Comparison of ENCODE assay signal across 14 mouse cellular contexts in the genomic region with DNA sequence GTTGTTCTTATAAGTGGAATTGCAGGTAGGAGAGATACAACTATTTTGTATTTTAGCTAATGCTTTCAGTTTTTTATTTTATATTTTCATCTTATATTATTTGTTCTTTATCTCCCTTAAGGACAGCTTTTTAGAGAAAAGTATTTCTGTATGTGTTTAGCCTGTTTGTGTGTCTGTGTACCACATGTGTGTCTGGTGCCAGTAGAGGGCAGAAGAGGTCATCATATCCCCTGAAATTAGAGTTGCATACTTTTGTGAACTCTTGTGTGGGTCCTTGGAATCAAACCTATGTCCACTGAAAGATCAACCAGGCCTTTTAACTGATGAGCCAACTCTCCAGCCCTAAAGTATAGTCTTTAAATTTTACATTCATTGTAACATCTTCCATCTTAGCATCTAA. TPM values are rescaled to one million over a fixed set of nuclear protein-coding genes. Genes with fewer than 3 reads are reported as not detected.
DNase-seq lines count a peak whose midpoint lies in the region; ATAC-seq and TF ChIP-seq lines count a peak whose summit lies in the region.
"Had no signal": no experiment of that assay in that cellular context is flagged by ENCODE, and none has a peak within 500 bp of the region (broad histone marks: within the 10 kb centered on the region; RNA-seq: fewer than 3 reads in every experiment).

No protein-coding gene starts in this region.

- H3K9ac ChIP-seq in heart, adult 2 months (ENCODE audit: low read depth, low read length) = no peak overlapping the region
- no peak overlapping the region for H3K9ac ChIP-seq in heart, embryonic 12.5 days
- H3K9ac ChIP-seq: forebrain, embryonic 12.5 days had no signal

- intact Hi-C loops in heart, adult 2 months (cut with DNase I) = no loop called here
- intact Hi-C loops in heart, postnatal 36 days (cut with DNase I) = no loop called here

- no peaks in the 10 kb centered on the region for H3K27me3 ChIP-seq in heart, adult 2 months (ENCODE audit: control insufficient read depth, insufficient read depth, low read length)
- H3K27me3 ChIP-seq in heart, embryonic 12.5 days (replicated peaks) = no peaks in the 10 kb centered on the region
- H3K27me3 ChIP-seq in Patski = no peaks in the 10 kb centered on the region
- no peaks in the 10 kb centered on the region for H3K27me3 ChIP-seq in splenic B cell, adult 2 months (ENCODE audit: control insufficient read depth, insufficient read depth, low read length, poor library complexity, severe bottlenecking)
- H3K27me3 ChIP-seq: forebrain, embryonic 12.5 days had no signal

- no peak for DNase-seq in heart, adult 2 months
- DNase-seq in lung, postnatal 36 days = peak; percentile 4
- no peak for DNase-seq in lung, adult 18-20 months
- DNase-seq in Patski (ENCODE audit: low read depth, low spot score) = no peak
- DNase-seq in splenic B cell, adult 2 months (ENCODE audit: low read depth, low spot score) = peak; percentile 41
- no peak for DNase-seq in embryo, embryonic 11 days
- DNase-seq in heart, postnatal 36 days = no peak
- DNase-seq: cerebellum, postnatal 25 days; kidney, postnatal 10 days; right cerebral cortex, postnatal 14 days; thymus, postnatal 14 days had no signal

- no peak for TF ChIP-seq POLR2A in heart, adult 2 months (IDR thresholded peaks at IDR 0.05; ENCODE audit: insufficient read depth, low read depth, low read length)

- no peak for TF ChIP-seq EP300 in heart, adult 2 months (IDR thresholded peaks at IDR 0.05; ENCODE audit: insufficient read depth, low read depth, low read length)

- peak; percentile 34; the same call in 1 of the 2 replicates for TF ChIP-seq CTCF in heart, adult 2 months (IDR thresholded peaks at IDR 0.05)
- TF ChIP-seq CTCF in Patski (IDR thresholded peaks at IDR 0.05) = peak; percentile 37

- in situ Hi-C loops in Patski (cut with MboI; ENCODE audit: low pct_unique_long_range_greater_than_20kb) = no loop called here

- CTCF ChIA-PET in Patski (lab: Charles Lee) = interaction anchor here (1.1 kb wide), 1 partner anchor 18 kb away, joined by 3 read pairs; no protein-coding TSS in a partner anchor

- no peaks in the 10 kb centered on the region for H3K4me1 ChIP-seq in heart, adult 2 months (ENCODE audit: control insufficient read depth, insufficient read depth, low read length)
- no peaks in the 10 kb centered on the region for H3K4me1 ChIP-seq in heart, embryonic 12.5 days (replicated peaks)
- H3K4me1 ChIP-seq: forebrain, embryonic 12.5 days had no signal

- no peaks in the 10 kb centered on the region; the same call in 1 of the 2 replicates for H3K79me2 ChIP-seq in heart, adult 2 months (replicated peaks; ENCODE audit: control insufficient read depth, insufficient read depth, low read length)

- no peak overlapping the region for H3K4me3 ChIP-seq in heart, adult 2 months
- no peak overlapping the region for H3K4me3 ChIP-seq in heart, embryonic 12.5 days
- H3K4me3 ChIP-seq: forebrain, embryonic 12.5 days; left cerebral cortex, adult 2 months had no signal

- ATAC-seq in heart, embryonic 12.5 days (ENCODE audit: insufficient number of reproducible peaks, low FRiP score) = no peak
- ATAC-seq in Patski = no peak

- POLR2A ChIA-PET in Patski (lab: Charles Lee) = no interaction called here

- no peak overlapping the region for H3K27ac ChIP-seq in heart, adult 2 months
- no peak overlapping the region for H3K27ac ChIP-seq in heart, embryonic 12.5 days (ENCODE audit: poor library complexity, severe bottlenecking)
- H3K27ac ChIP-seq: forebrain, embryonic 12.5 days; left cerebral cortex, adult 2 months had no signal

- no peak overlapping the region for H3K4me2 ChIP-seq in heart, embryonic 12.5 days
- H3K4me2 ChIP-seq: forebrain, embryonic 12.5 days had no signal

- peaks cover 2% of the 10 kb centered on the region; the same call in 1 of the 2 replicates for H3K36me3 ChIP-seq in heart, adult 2 months (ENCODE audit: control insufficient read depth, insufficient read depth, low read length)
- peaks cover 71% of the 10 kb centered on the region for H3K36me3 ChIP-seq in heart, embryonic 12.5 days
- H3K36me3 ChIP-seq in splenic B cell, adult 2 months (ENCODE audit: control insufficient read depth, insufficient read depth, low read length, poor library complexity, severe bottlenecking) = peaks cover 17% of the 10 kb centered on the region

- H3K9me3 ChIP-seq in heart, embryonic 12.5 days (replicated peaks) = no peaks in the 10 kb centered on the region
- H3K9me3 ChIP-seq: forebrain, embryonic 12.5 days had no signal

RNA-seq across cellular contexts. Expression of a gene that starts 35.9 kb away (rescaled TPM):
- 10 to 100 TPM; 36.4 to 37.7 TPM for total RNA-seq in heart, adult 2 months (2021)
- polyA plus RNA-seq in heart, adult 2 months (2012; rRNA removed) = 22.4 and 34.1 TPM in 2 replicates
- polyA plus RNA-seq in heart, embryonic 12.5 days (2016; fragmentation: Nextera tagmentation; extraction: Ambion mirVana) = 26.4 and 28.5 TPM in 2 replicates
- 75.1 TPM for polyA plus RNA-seq in Patski (2021)
- total RNA-seq in heart, postnatal 36 days (2021) = 10 to 100 TPM; 43.3 to 44.3 TPM

RNA-seq across cellular contexts. Expression of a gene that starts 55.9 kb away (rescaled TPM):
- 1 to 10 TPM; 1.3 to 1.4 TPM for total RNA-seq in heart, adult 2 months (2021)
- 2.7 and 2.9 TPM in 2 replicates for polyA plus RNA-seq in heart, adult 2 months (2012; rRNA removed)
- 22.9 and 26.0 TPM in 2 replicates for polyA plus RNA-seq in heart, embryonic 12.5 days (2016; fragmentation: Nextera tagmentation; extraction: Ambion mirVana)
- polyA plus RNA-seq in Patski (2021) = 69.3 TPM
- total RNA-seq in heart, postnatal 36 days (2021) = 1 to 10 TPM in 1 of 2 experiments, under 1 TPM in 1; 0.92 to 1.2 TPM

Comparison
In these comparisons a context has a peak if more than half of its experiments do, and no peak if none do; other contexts are left out.
1. DNase-seq: peak in lung, postnatal 36 days (single experiment) and splenic B cell, adult 2 months (single experiment); none in heart, adult 2 months (0 of 2), lung, adult 18-20 months (0 of 2), Patski (single experiment), embryo, embryonic 11 days (single experiment) and heart, postnatal 36 days (0 of 2).